Mouse (Mus musculus): ENCODE results near the gene Nln. TPM values are rescaled to one million over a fixed set of nuclear protein-coding genes. Genes with fewer than 3 reads are reported as not detected.

Gene Nln
- polyA plus RNA-seq, 1 experiment, result 57.6 TPM

GRCm38 (mm10) chr13:104089387-104089786 lies 20.0 kb downstream of the Nln start:
- no peaks in the 10 kb centered on the region for H3K4me1 ChIP-seq (ENCODE audit: control insufficient read depth, insufficient read depth, low read length)
- no peak overlapping the region for H3K4me3 ChIP-seq (ENCODE audit: low read depth, low read length)
- H3K9ac ChIP-seq (ENCODE audit: low read depth, poor library complexity, severe bottlenecking), result no peak overlapping the region
- H3K36me3 ChIP-seq (ENCODE audit: control insufficient read depth, insufficient read depth, low read length, poor library complexity, severe bottlenecking), result no peaks in the 10 kb centered on the region
- peak; percentile 64 for TF ChIP-seq CTCF (IDR thresholded peaks at IDR 0.05; ENCODE audit: low read depth, low read length)
- no peak for TF ChIP-seq EP300 (IDR thresholded peaks at IDR 0.05; ENCODE audit: insufficient read depth, low read depth, low read length)
- H3K27me3 ChIP-seq (ENCODE audit: control insufficient read depth, insufficient read depth, low read length, poor library complexity, severe bottlenecking), result no peaks in the 10 kb centered on the region
- H3K9me3 ChIP-seq (replicated peaks; ENCODE audit: control insufficient read depth, insufficient read depth, low read length, poor library complexity, severe bottlenecking), result no peaks in the 10 kb centered on the region
- no peak overlapping the region for H3K27ac ChIP-seq (ENCODE audit: insufficient read depth, low read length)

DNA sequence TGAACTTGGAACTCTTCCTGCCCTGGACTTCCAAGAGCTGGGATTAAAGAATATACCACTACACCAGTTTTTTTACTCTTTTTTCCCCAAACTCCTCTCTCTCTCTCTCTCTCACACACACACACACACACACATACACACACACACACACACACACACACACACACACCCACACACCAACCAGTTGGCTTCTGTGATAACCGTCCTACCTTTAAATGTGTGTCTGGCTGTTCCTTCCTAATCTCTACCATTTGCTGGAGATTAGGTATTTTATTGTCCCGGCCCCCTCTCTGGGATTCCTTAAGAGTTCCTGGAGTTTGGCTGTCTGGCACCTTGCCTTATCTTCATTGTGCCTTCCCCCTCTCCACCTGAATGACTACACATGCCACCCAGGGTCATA lies 24.8 kb downstream of the Nln start:
- TF ChIP-seq POLR2A (IDR thresholded peaks at IDR 0.05; ENCODE audit: insufficient read depth, low read length) (no peak), CTCF (IDR thresholded peaks at IDR 0.05; ENCODE audit: low read depth, low read length) (no peak), EP300 (IDR thresholded peaks at IDR 0.05; ENCODE audit: insufficient read depth, low read depth, low read length) (no peak)

DNA sequence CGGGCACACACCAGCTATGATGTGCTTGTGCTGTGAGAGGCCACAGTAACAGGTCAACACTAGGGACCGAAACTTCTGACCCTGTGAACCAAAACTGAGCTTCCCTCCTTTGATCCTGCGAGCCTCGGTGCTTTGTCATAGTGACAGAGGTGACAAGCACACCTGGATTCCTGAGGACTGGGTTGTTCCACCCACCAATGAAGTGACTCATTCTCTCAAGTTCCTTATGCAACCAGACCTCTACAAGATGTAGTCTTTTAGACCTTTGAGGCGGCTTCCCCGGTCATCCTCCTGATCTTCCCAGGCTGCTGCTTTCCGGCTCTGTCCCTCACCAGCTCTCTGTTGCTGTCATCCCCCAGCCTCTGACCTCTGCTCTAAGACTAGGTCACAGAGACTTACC lies 26.9 kb downstream of the Nln start:
- Histone ChIP-seq H3K9me3 (replicated peaks; ENCODE audit: control insufficient read depth, insufficient read depth, low read length, poor library complexity, severe bottlenecking) (no peaks in the 10 kb centered on the region), H3K36me3 (ENCODE audit: control insufficient read depth, insufficient read depth, low read length, poor library complexity, severe bottlenecking) (no peaks in the 10 kb centered on the region), H3K27me3 (ENCODE audit: control insufficient read depth, insufficient read depth, low read length, poor library complexity, severe bottlenecking) (no peaks in the 10 kb centered on the region), H3K4me1 (ENCODE audit: control insufficient read depth, insufficient read depth, low read length) (no peaks in the 10 kb centered on the region), H3K9ac (ENCODE audit: low read depth, poor library complexity, severe bottlenecking) (no peak overlapping the region), H3K27ac (ENCODE audit: insufficient read depth, low read length) (no peak overlapping the region), H3K4me3 (ENCODE audit: low read depth, low read length) (no peak overlapping the region)
- TF ChIP-seq POLR2A (IDR thresholded peaks at IDR 0.05; ENCODE audit: insufficient read depth, low read length) (no peak), CTCF (IDR thresholded peaks at IDR 0.05; ENCODE audit: low read depth, low read length) (no peak), EP300 (IDR thresholded peaks at IDR 0.05; ENCODE audit: insufficient read depth, low read depth, low read length) (no peak)

More for the DNA sequence above, 24.8 kb downstream of the Nln start:
- H3K9ac ChIP-seq (ENCODE audit: low read depth, poor library complexity, severe bottlenecking), result no peak overlapping the region
- no peaks in the 10 kb centered on the region for H3K27me3 ChIP-seq (ENCODE audit: control insufficient read depth, insufficient read depth, low read length, poor library complexity, severe bottlenecking)
- H3K4me3 ChIP-seq (ENCODE audit: low read depth, low read length), result no peak overlapping the region
- no peaks in the 10 kb centered on the region for H3K4me1 ChIP-seq (ENCODE audit: control insufficient read depth, insufficient read depth, low read length)
- H3K9me3 ChIP-seq (replicated peaks; ENCODE audit: control insufficient read depth, insufficient read depth, low read length, poor library complexity, severe bottlenecking), result no peaks in the 10 kb centered on the region
- H3K27ac ChIP-seq (ENCODE audit: insufficient read depth, low read length), result no peak overlapping the region
- H3K36me3 ChIP-seq (ENCODE audit: control insufficient read depth, insufficient read depth, low read length, poor library complexity, severe bottlenecking), result no peaks in the 10 kb centered on the region

GRCm38 (mm10) chr13:104076993-104077392 lies 32.4 kb downstream of the Nln start:
- no peak overlapping the region for H3K9ac ChIP-seq (ENCODE audit: low read depth, poor library complexity, severe bottlenecking)
- peaks cover 6% of the 10 kb centered on the region; the same call in 1 of the 2 replicates for H3K36me3 ChIP-seq (ENCODE audit: control insufficient read depth, insufficient read depth, low read length, poor library complexity, severe bottlenecking)
- H3K4me1 ChIP-seq (ENCODE audit: control insufficient read depth, insufficient read depth, low read length), result no peaks in the 10 kb centered on the region
- H3K4me3 ChIP-seq (ENCODE audit: low read depth, low read length), result no peak overlapping the region
- TF ChIP-seq EP300 (IDR thresholded peaks at IDR 0.05; ENCODE audit: insufficient read depth, low read depth, low read length), result no peak
- no peak for TF ChIP-seq CTCF (IDR thresholded peaks at IDR 0.05; ENCODE audit: low read depth, low read length)
- no peak for TF ChIP-seq POLR2A (IDR thresholded peaks at IDR 0.05; ENCODE audit: insufficient read depth, low read length)
- H3K9me3 ChIP-seq (replicated peaks; ENCODE audit: control insufficient read depth, insufficient read depth, low read length, poor library complexity, severe bottlenecking), result no peaks in the 10 kb centered on the region
- H3K27ac ChIP-seq (ENCODE audit: insufficient read depth, low read length), result no peak overlapping the region
- H3K27me3 ChIP-seq (ENCODE audit: control insufficient read depth, insufficient read depth, low read length, poor library complexity, severe bottlenecking), result no peaks in the 10 kb centered on the region

DNA sequence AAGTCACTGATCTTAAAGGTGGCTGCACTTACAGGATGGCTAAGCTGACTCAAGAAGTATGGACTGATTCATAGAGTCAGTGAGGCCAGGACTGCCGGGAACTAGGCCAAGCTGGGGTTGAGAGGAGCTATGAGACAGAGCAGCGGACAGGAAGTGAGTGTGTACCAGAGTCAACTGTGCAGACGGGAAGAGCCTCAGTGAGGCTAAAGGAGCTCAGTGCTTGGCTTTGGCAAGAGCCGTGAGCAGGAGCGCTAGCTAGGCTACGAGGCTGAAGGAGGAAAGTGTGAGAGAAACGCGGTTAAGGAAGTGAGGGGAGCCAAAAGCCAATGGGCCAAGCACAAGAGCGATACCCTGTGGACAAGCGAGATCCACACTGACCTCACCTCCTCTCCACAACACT lies 34.7 kb downstream of the Nln start:
- no peaks in the 10 kb centered on the region for H3K9me3 ChIP-seq (replicated peaks; ENCODE audit: control insufficient read depth, insufficient read depth, low read length, poor library complexity, severe bottlenecking)
- no peak overlapping the region for H3K4me3 ChIP-seq (ENCODE audit: low read depth, low read length)
- H3K9ac ChIP-seq (ENCODE audit: low read depth, poor library complexity, severe bottlenecking), result no peak overlapping the region
- no peak overlapping the region for H3K27ac ChIP-seq (ENCODE audit: insufficient read depth, low read length)
- no peaks in the 10 kb centered on the region for H3K27me3 ChIP-seq (ENCODE audit: control insufficient read depth, insufficient read depth, low read length, poor library complexity, severe bottlenecking)
- no peaks in the 10 kb centered on the region for H3K4me1 ChIP-seq (ENCODE audit: control insufficient read depth, insufficient read depth, low read length)
- peaks cover 9% of the 10 kb centered on the region; the same call in 1 of the 2 replicates for H3K36me3 ChIP-seq (ENCODE audit: control insufficient read depth, insufficient read depth, low read length, poor library complexity, severe bottlenecking)
- no peak for TF ChIP-seq CTCF (IDR thresholded peaks at IDR 0.05; ENCODE audit: low read depth, low read length)

- H3K4me3 ChIP-seq (ENCODE audit: low read depth, low read length), result no peak overlapping the region
- H3K4me1 ChIP-seq (ENCODE audit: control insufficient read depth, insufficient read depth, low read length), result no peaks in the 10 kb centered on the region
- H3K27ac ChIP-seq (ENCODE audit: insufficient read depth, low read length), result no peak overlapping the region
- TF ChIP-seq POLR2A (IDR thresholded peaks at IDR 0.05; ENCODE audit: insufficient read depth, low read length) (no peak), CTCF (IDR thresholded peaks at IDR 0.05; ENCODE audit: low read depth, low read length) (no peak), EP300 (IDR thresholded peaks at IDR 0.05; ENCODE audit: insufficient read depth, low read depth, low read length) (no peak)
- H3K27me3 ChIP-seq (ENCODE audit: control insufficient read depth, insufficient read depth, low read length, poor library complexity, severe bottlenecking), result no peaks in the 10 kb centered on the region
- no peaks in the 10 kb centered on the region for H3K9me3 ChIP-seq (replicated peaks; ENCODE audit: control insufficient read depth, insufficient read depth, low read length, poor library complexity, severe bottlenecking)
- H3K9ac ChIP-seq (ENCODE audit: low read depth, poor library complexity, severe bottlenecking), result no peak overlapping the region
- peaks cover 9% of the 10 kb centered on the region; the same call in 1 of the 2 replicates for H3K36me3 ChIP-seq (ENCODE audit: control insufficient read depth, insufficient read depth, low read length, poor library complexity, severe bottlenecking)
Observed at GRCm38 (mm10) chr13:104074230-104074629, 35.2 kb downstream of the Nln start.

Data from ES-Bruce4 (cell line).